Mouse (Mus musculus) megakaryocyte, embryonic 14.5 days (primary cell): Measurements from ENCODE around the gene Draxin.
"Not testable (repeated sequence)": the region's sequence is repeated elsewhere in the genome, so short reads cannot be mapped to it uniquely, and the experiment has no call there.

Source experiments
- FLI1 ChIP-seq: IDR thresholded peaks from 2 replicates; pipeline ENCODE4 v1.6.1; 2012; ENCODE audit warnings: low read length, inconsistent platforms, mixed read lengths
- GATA1 ChIP-seq: IDR thresholded peaks from 3 replicates; pipeline ENCODE4 v1.6.1; 2012; ENCODE audit warnings: mixed read lengths, low read length, inconsistent platforms, borderline replicate concordance

DNA sequence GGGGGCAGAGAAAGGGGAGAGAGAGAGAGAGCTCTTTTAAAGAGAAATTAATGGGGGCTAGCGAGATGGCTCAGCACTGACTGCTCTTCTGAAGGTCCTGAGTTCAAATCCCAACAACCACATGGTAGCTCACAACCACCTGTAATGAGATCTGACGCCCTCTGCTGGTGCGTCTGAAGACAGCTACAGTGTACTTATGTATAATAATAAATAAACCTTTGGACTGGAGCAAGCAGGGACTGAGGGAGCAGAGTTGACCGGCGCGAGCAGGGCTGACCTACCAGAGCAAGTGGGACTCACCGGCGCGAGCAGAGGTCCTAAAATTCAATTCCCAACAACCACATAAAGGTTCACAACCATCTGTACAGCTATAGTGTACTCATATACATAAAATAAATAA is 10.9 kb downstream of the Draxin start:
- TF ChIP-seq GATA1, FLI1: not testable (repeated sequence)
